Mouse (Mus musculus): ENCODE results near the gene Alox12. TPM values are rescaled to one million over a fixed set of nuclear protein-coding genes. Genes with fewer than 3 reads are reported as not detected.

Alox12 gene
- polyA plus RNA-seq, 1 experiment = 0.47 TPM

DNA sequence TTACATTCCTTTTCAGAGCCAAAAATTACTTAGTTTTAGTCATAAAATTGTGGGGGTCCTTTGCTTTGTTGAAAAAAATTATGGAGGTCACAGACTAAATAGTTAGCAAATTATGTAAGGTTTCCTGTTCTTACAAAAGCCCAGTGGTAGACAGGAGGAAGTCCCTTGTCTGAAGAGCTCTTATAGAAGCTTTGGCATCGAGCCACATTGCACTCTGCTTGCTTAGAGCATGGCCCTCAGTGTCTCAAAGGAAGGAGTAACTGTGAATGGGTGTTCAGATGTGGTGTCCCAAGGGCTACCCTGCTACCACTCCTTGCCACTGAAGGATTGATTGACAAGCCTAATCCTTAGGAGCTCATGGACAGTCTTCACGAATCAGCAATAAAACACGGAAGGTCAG, 25.3 kb upstream of the Alox12 start:
- Histone ChIP-seq H3ac (ENCODE audit: control insufficient read depth, insufficient read length, low read depth) (no peak overlapping the region), H3K79me2 (ENCODE audit: control insufficient read depth, insufficient read depth) (no peaks in the 10 kb centered on the region), H3K4me3 (ENCODE audit: insufficient read depth, poor library complexity, severe bottlenecking) (no peak overlapping the region), H3K27me3 (ENCODE audit: control insufficient read depth, insufficient read depth, insufficient read length) (no peaks in the 10 kb centered on the region), H3K79me3 (ENCODE audit: low read depth) (no peaks in the 10 kb centered on the region), H3K36me3 (ENCODE audit: control insufficient read depth, insufficient read depth) (no peaks in the 10 kb centered on the region)
- no peak for TF ChIP-seq FOSL1 (IDR thresholded peaks at IDR 0.05; ENCODE audit: insufficient read depth, low read length, poor library complexity, severe bottlenecking)
- TF ChIP-seq CTCF (IDR thresholded peaks at IDR 0.05; ENCODE audit: control insufficient read depth, insufficient read depth, insufficient read length) = no peak
- no peak for TF ChIP-seq MYOD1 (IDR thresholded peaks at IDR 0.05; ENCODE audit: control insufficient read depth, insufficient read length, low read depth)
- no peak for TF ChIP-seq MAX (IDR thresholded peaks at IDR 0.05)
- no peak for TF ChIP-seq USF1 (IDR thresholded peaks at IDR 0.05; ENCODE audit: low read depth)
- no peak for TF ChIP-seq MYOG (IDR thresholded peaks at IDR 0.05; ENCODE audit: control insufficient read depth, extremely low read depth, insufficient read length)
- no peak for TF ChIP-seq CEBPB (IDR thresholded peaks at IDR 0.05; ENCODE audit: low read depth)

DNA sequence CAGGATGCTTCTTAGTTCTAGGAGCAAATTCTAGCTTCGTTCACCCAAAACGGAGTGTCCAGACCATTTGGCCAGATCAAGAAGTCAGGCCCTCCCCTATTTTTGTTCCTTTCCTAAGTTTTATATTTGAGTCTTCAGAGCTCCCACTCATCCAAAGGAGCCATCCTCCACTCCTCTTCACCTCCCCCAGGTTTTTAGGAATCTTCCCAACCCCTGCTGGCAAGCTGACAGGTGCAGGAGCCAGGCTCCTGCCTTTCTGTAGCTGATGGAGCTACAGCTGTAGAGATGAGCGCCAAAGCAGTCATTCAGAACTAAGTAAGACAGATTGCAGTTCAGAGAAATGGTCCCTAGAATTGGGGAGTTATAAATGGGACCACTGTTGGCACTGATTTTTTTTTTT, 23.8 kb upstream of the Alox12 start:
- Histone ChIP-seq H3K79me3 (ENCODE audit: low read depth) (no peaks in the 10 kb centered on the region), H3ac (ENCODE audit: control insufficient read depth, insufficient read length, low read depth) (no peak overlapping the region), H3K4me3 (ENCODE audit: insufficient read depth, poor library complexity, severe bottlenecking) (no peak overlapping the region), H3K79me2 (ENCODE audit: control insufficient read depth, insufficient read depth) (no peaks in the 10 kb centered on the region), H3K36me3 (ENCODE audit: control insufficient read depth, insufficient read depth) (no peaks in the 10 kb centered on the region), H3K27me3 (ENCODE audit: control insufficient read depth, insufficient read depth, insufficient read length) (no peaks in the 10 kb centered on the region)
- TF ChIP-seq FOSL1 (IDR thresholded peaks at IDR 0.05; ENCODE audit: insufficient read depth, low read length, poor library complexity, severe bottlenecking) = no peak
- no peak for TF ChIP-seq MYOG (IDR thresholded peaks at IDR 0.05; ENCODE audit: control insufficient read depth, extremely low read depth, insufficient read length)
- TF ChIP-seq CEBPB (IDR thresholded peaks at IDR 0.05; ENCODE audit: low read depth) = no peak
- TF ChIP-seq USF1 (IDR thresholded peaks at IDR 0.05; ENCODE audit: low read depth) = no peak
- TF ChIP-seq CTCF (IDR thresholded peaks at IDR 0.05; ENCODE audit: control insufficient read depth, insufficient read depth, insufficient read length) = no peak
- no peak for TF ChIP-seq MYOD1 (IDR thresholded peaks at IDR 0.05; ENCODE audit: control insufficient read depth, insufficient read length, low read depth)
- TF ChIP-seq MAX (IDR thresholded peaks at IDR 0.05) = no peak

DNA sequence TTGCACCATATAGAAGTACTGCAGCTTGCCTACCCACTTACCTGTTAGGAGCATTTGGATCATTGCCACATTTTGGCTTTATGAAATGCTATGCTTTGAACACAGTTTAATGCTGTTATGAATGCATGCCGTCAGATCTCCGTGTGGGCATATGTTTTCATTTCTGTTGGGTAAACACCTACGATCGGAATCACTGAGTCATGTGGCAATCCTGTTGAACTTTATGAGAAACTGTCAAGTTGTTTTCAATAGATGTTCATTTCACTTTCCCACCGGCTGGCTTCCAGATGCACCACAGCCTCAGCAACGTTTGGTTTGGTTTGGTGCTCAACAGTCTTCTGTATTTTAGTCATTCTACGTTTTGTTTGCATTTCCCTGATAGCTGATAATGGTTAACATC, 16.5 kb upstream of the Alox12 start:
- Histone ChIP-seq H3K79me2 (ENCODE audit: control insufficient read depth, insufficient read depth) (no peaks in the 10 kb centered on the region), H3K79me3 (ENCODE audit: low read depth) (no peaks in the 10 kb centered on the region), H3K4me3 (ENCODE audit: insufficient read depth, poor library complexity, severe bottlenecking) (no peak overlapping the region), H3ac (ENCODE audit: control insufficient read depth, insufficient read length, low read depth) (no peak overlapping the region), H3K36me3 (ENCODE audit: control insufficient read depth, insufficient read depth) (no peaks in the 10 kb centered on the region), H3K27me3 (ENCODE audit: control insufficient read depth, insufficient read depth, insufficient read length) (no peaks in the 10 kb centered on the region)
- no peak for TF ChIP-seq CEBPB (IDR thresholded peaks at IDR 0.05; ENCODE audit: low read depth)
- TF ChIP-seq MYOD1 (IDR thresholded peaks at IDR 0.05; ENCODE audit: control insufficient read depth, insufficient read length, low read depth) = no peak
- no peak for TF ChIP-seq MAX (IDR thresholded peaks at IDR 0.05)
- TF ChIP-seq CTCF (IDR thresholded peaks at IDR 0.05; ENCODE audit: control insufficient read depth, insufficient read depth, insufficient read length) = no peak
- TF ChIP-seq FOSL1 (IDR thresholded peaks at IDR 0.05; ENCODE audit: insufficient read depth, low read length, poor library complexity, severe bottlenecking) = no peak
- TF ChIP-seq USF1 (IDR thresholded peaks at IDR 0.05; ENCODE audit: low read depth) = no peak
- no peak for TF ChIP-seq MYOG (IDR thresholded peaks at IDR 0.05; ENCODE audit: control insufficient read depth, extremely low read depth, insufficient read length)

DNA sequence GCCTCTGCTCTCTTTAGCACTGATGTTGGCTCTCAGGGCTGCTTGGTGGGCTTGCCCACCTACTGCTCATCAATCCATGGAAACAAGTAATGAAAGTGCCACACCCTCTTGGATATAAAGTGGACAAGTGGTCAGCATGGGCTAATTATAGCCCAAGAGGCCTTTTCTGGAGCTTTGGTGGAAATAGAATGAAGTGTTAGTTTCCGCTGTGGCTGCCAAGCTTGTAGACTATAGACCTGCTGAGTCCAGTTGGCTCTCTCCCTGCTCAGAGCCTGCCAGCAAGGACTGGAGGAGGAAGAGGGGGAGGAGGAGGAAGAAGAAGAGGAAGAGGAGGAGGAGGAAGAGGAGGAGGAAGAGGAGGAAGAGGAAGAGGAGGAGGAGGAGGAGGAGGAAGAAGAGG, 11.3 kb upstream of the Alox12 start:
- no peak overlapping the region for H3ac ChIP-seq (ENCODE audit: control insufficient read depth, insufficient read length, low read depth)
- no peak for TF ChIP-seq CEBPB (IDR thresholded peaks at IDR 0.05; ENCODE audit: low read depth)
- no peak for TF ChIP-seq MYOG (IDR thresholded peaks at IDR 0.05; ENCODE audit: control insufficient read depth, extremely low read depth, insufficient read length)
- TF ChIP-seq CTCF (IDR thresholded peaks at IDR 0.05; ENCODE audit: control insufficient read depth, insufficient read depth, insufficient read length) = no peak
- TF ChIP-seq USF1 (IDR thresholded peaks at IDR 0.05; ENCODE audit: low read depth) = no peak
- no peak for TF ChIP-seq MAX (IDR thresholded peaks at IDR 0.05)
- TF ChIP-seq FOSL1 (IDR thresholded peaks at IDR 0.05; ENCODE audit: insufficient read depth, low read length, poor library complexity, severe bottlenecking) = no peak
- no peaks in the 10 kb centered on the region for H3K36me3 ChIP-seq (ENCODE audit: control insufficient read depth, insufficient read depth)
- no peaks in the 10 kb centered on the region for H3K27me3 ChIP-seq (ENCODE audit: control insufficient read depth, insufficient read depth, insufficient read length)
- H3K79me2 ChIP-seq (ENCODE audit: control insufficient read depth, insufficient read depth) = no peaks in the 10 kb centered on the region
- H3K4me3 ChIP-seq (ENCODE audit: insufficient read depth, poor library complexity, severe bottlenecking) = no peak overlapping the region
- H3K79me3 ChIP-seq (ENCODE audit: low read depth) = no peaks in the 10 kb centered on the region

DNA sequence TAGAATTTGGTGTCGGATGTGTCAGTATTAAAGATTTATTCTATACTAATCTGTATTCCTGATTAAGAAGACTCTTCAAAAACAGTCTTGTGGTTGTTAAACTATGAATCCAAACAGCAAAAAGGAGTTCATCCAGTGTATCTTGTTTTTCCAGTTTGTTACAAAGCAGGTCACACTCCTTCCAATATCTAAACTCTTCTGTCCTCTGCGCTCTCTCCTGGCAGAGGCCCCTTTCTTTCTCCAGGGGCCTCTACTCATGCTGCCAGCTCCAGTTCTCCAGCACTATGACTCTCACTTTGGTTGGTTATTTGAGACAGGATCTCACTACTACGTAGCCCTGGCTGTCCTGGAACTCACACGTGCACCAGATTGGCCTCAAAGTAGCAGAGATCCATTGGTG, 10.7 kb upstream of the Alox12 start:
- no peaks in the 10 kb centered on the region for H3K36me3 ChIP-seq (ENCODE audit: control insufficient read depth, insufficient read depth)
- no peaks in the 10 kb centered on the region for H3K27me3 ChIP-seq (ENCODE audit: control insufficient read depth, insufficient read depth, insufficient read length)
- H3K79me2 ChIP-seq (ENCODE audit: control insufficient read depth, insufficient read depth) = no peaks in the 10 kb centered on the region
- TF ChIP-seq FOSL1 (IDR thresholded peaks at IDR 0.05; ENCODE audit: insufficient read depth, low read length, poor library complexity, severe bottlenecking) = no peak
- TF ChIP-seq MYOG (IDR thresholded peaks at IDR 0.05; ENCODE audit: control insufficient read depth, extremely low read depth, insufficient read length) = no peak
- no peak for TF ChIP-seq CTCF (IDR thresholded peaks at IDR 0.05; ENCODE audit: control insufficient read depth, insufficient read depth, insufficient read length)
- TF ChIP-seq CEBPB (IDR thresholded peaks at IDR 0.05; ENCODE audit: low read depth) = no peak
- TF ChIP-seq USF1 (IDR thresholded peaks at IDR 0.05; ENCODE audit: low read depth) = no peak
- no peaks in the 10 kb centered on the region for H3K79me3 ChIP-seq (ENCODE audit: low read depth)
- no peak overlapping the region for H3K4me3 ChIP-seq (ENCODE audit: insufficient read depth, poor library complexity, severe bottlenecking)
- no peak overlapping the region for H3ac ChIP-seq (ENCODE audit: control insufficient read depth, insufficient read length, low read depth)

DNA sequence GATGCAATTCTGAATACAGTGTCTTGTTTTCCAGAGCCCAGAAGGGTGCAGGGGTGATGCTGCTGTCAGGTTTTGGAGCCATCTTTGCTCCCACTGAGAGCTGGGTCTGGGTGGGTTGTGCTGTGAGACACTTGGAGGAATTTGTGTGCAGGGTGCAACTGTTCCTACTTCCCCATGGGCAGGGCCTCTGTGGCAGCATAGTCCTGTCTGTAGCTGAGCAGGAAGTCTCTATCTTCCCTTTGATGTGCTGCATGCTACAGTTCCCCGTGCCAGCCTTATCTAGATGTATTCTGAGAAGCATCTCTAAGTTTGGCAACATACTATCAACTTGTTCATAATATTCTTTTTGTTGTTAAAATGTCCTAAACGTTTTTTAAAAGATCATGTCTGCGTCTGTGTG, 10.1 kb upstream of the Alox12 start:
- no peak for TF ChIP-seq FOSL1 (IDR thresholded peaks at IDR 0.05; ENCODE audit: insufficient read depth, low read length, poor library complexity, severe bottlenecking)
- no peak for TF ChIP-seq CEBPB (IDR thresholded peaks at IDR 0.05; ENCODE audit: low read depth)
- no peak for TF ChIP-seq MAX (IDR thresholded peaks at IDR 0.05)
- TF ChIP-seq MYOG (IDR thresholded peaks at IDR 0.05; ENCODE audit: control insufficient read depth, extremely low read depth, insufficient read length) = no peak
- TF ChIP-seq MYOD1 (IDR thresholded peaks at IDR 0.05; ENCODE audit: control insufficient read depth, insufficient read length, low read depth) = no peak
- TF ChIP-seq CTCF (IDR thresholded peaks at IDR 0.05; ENCODE audit: control insufficient read depth, insufficient read depth, insufficient read length) = no peak
- no peak for TF ChIP-seq USF1 (IDR thresholded peaks at IDR 0.05; ENCODE audit: low read depth)
- H3K4me3 ChIP-seq (ENCODE audit: insufficient read depth, poor library complexity, severe bottlenecking) = no peak overlapping the region
- H3K27me3 ChIP-seq (ENCODE audit: control insufficient read depth, insufficient read depth, insufficient read length) = no peaks in the 10 kb centered on the region
- no peaks in the 10 kb centered on the region for H3K79me3 ChIP-seq (ENCODE audit: low read depth)
- no peaks in the 10 kb centered on the region for H3K36me3 ChIP-seq (ENCODE audit: control insufficient read depth, insufficient read depth)
- no peaks in the 10 kb centered on the region for H3K79me2 ChIP-seq (ENCODE audit: control insufficient read depth, insufficient read depth)
- H3ac ChIP-seq (ENCODE audit: control insufficient read depth, insufficient read length, low read depth) = no peak overlapping the region

Data from C2C12 (cell line).